Comparison of ENCODE assay signal across 15 mouse cellular contexts in genomic region chr2:3579316-3579902, GRCm38 (mm10). TPM values are rescaled to one million over a fixed set of nuclear protein-coding genes. Genes with fewer than 3 reads are reported as not detected.
DNase-seq lines count a peak whose midpoint lies in the region; ATAC-seq and TF ChIP-seq lines count a peak whose summit lies in the region.
"Had no signal": no experiment of that assay in that cellular context is flagged by ENCODE, and none has a peak within 500 bp of the region (broad histone marks: within the 10 kb centered on the region; RNA-seq: fewer than 3 reads in every experiment).

No protein-coding gene starts in this region.

- H3K9me3 ChIP-seq in heart, postnatal 0 days (replicated peaks; ENCODE audit: control insufficient read depth, low read length) = no peaks in the 10 kb centered on the region
- H3K9me3 ChIP-seq in neural tube, embryonic 11.5 days (ENCODE audit: control insufficient read depth, low read length) = no peaks in the 10 kb centered on the region
- H3K9me3 ChIP-seq: embryonic facial prominence, embryonic 12.5 days; forebrain, embryonic 13.5 days; liver, embryonic 12.5 days; midbrain, embryonic 12.5 days had no signal

- TF ChIP-seq EP300 in heart, postnatal 0 days (IDR thresholded peaks at IDR 0.05; ENCODE audit: low read depth) = no peak

- H3K36me3 ChIP-seq in heart, postnatal 0 days (replicated peaks; ENCODE audit: control insufficient read depth, insufficient read depth, low read length) = no peaks in the 10 kb centered on the region
- H3K36me3 ChIP-seq in neural tube, embryonic 11.5 days (ENCODE audit: control insufficient read depth, insufficient read depth, low read length) = no peaks in the 10 kb centered on the region
- H3K36me3 ChIP-seq: embryonic facial prominence, embryonic 12.5 days; liver, embryonic 12.5 days; midbrain, embryonic 12.5 days had no signal

- H3K4me1 ChIP-seq in heart, postnatal 0 days (ENCODE audit: control insufficient read depth, insufficient read depth) = no peaks in the 10 kb centered on the region
- no peaks in the 10 kb centered on the region for H3K4me1 ChIP-seq in neural tube, embryonic 11.5 days (ENCODE audit: control insufficient read depth, insufficient read depth, low read length)
- H3K4me1 ChIP-seq: embryonic facial prominence, embryonic 12.5 days; forebrain, embryonic 13.5 days; liver, embryonic 12.5 days; midbrain, embryonic 12.5 days had no signal

- no peak for ATAC-seq in heart, postnatal 0 days (ENCODE audit: insufficient read depth, low read depth)
- ATAC-seq in neural tube, embryonic 11.5 days (ENCODE audit: insufficient read depth, low FRiP score, low TSS enrichment) = no peak
- ATAC-seq: forebrain, embryonic 13.5 days; liver, embryonic 12.5 days; lung, postnatal 0 days had no signal

- no peak overlapping the region for H3K4me2 ChIP-seq in heart, postnatal 0 days (ENCODE audit: low read depth, low read length)
- H3K4me2 ChIP-seq in neural tube, embryonic 11.5 days (ENCODE audit: low read depth) = no peak overlapping the region
- H3K4me2 ChIP-seq: embryonic facial prominence, embryonic 12.5 days; forebrain, embryonic 13.5 days; liver, embryonic 12.5 days; midbrain, embryonic 12.5 days had no signal

- H3K4me3 ChIP-seq in heart, postnatal 0 days (ENCODE audit: low read depth, low read length) = no peak overlapping the region
- H3K4me3 ChIP-seq in neural tube, embryonic 11.5 days (ENCODE audit: low read depth, low read length) = no peak overlapping the region
- H3K4me3 ChIP-seq: embryonic facial prominence, embryonic 12.5 days; forebrain, embryonic 13.5 days; liver, embryonic 12.5 days; midbrain, embryonic 12.5 days had no signal

- DNase-seq in heart, postnatal 0 days (ENCODE audit: low spot score) = peak; percentile 50
- no peak for DNase-seq in heart, adult 8-10 months (ENCODE audit: low spot score)
- DNase-seq in neural tube, embryonic 11.5 days (ENCODE audit: low spot score) = peak; percentile 14
- DNase-seq in neural tube, embryonic 10.5 days (ENCODE audit: extremely low spot score, low spot score) = no peak
- peak; percentile 18 for DNase-seq in kidney, postnatal 14 days
- DNase-seq in layer of hippocampus, adult 11-12 months (ENCODE audit: low spot score) = no peak
- no peak for DNase-seq in adrenal gland, adult 18-20 months (ENCODE audit: low spot score in 2 of 2)
- DNase-seq: cerebellum, adult 9-10 months; right cerebral cortex, postnatal 14 days; thymus, adult 2 months had no signal

- H3K27ac ChIP-seq in heart, postnatal 0 days (ENCODE audit: low read depth) = no peak overlapping the region
- no peak overlapping the region for H3K27ac ChIP-seq in neural tube, embryonic 11.5 days (ENCODE audit: low read depth, low read length)
- H3K27ac ChIP-seq: embryonic facial prominence, embryonic 12.5 days; forebrain, embryonic 13.5 days; liver, embryonic 12.5 days; midbrain, embryonic 12.5 days had no signal

- H3K27me3 ChIP-seq in heart, postnatal 0 days (ENCODE audit: control insufficient read depth, insufficient read depth, low read length) = no peaks in the 10 kb centered on the region
- no peaks in the 10 kb centered on the region for H3K27me3 ChIP-seq in neural tube, embryonic 11.5 days (ENCODE audit: control insufficient read depth, insufficient read depth, low read length)
- H3K27me3 ChIP-seq: embryonic facial prominence, embryonic 12.5 days; forebrain, embryonic 13.5 days; liver, embryonic 12.5 days; midbrain, embryonic 12.5 days had no signal

- no peak for TF ChIP-seq CTCF in heart, postnatal 0 days (IDR thresholded peaks at IDR 0.05; ENCODE audit: low read depth)

- WGBS in heart, postnatal 0 days = 44% methylated on average over 2 of the region's 2 CpGs
- WGBS in neural tube, embryonic 11.5 days = 76% methylated on average over 2 of the region's 2 CpGs

- H3K9ac ChIP-seq in heart, postnatal 0 days (replicated peaks; ENCODE audit: low read depth, low read length) = no peak overlapping the region
- no peak overlapping the region for H3K9ac ChIP-seq in neural tube, embryonic 11.5 days (ENCODE audit: low read length)
- H3K9ac ChIP-seq: embryonic facial prominence, embryonic 12.5 days; forebrain, embryonic 13.5 days; liver, embryonic 12.5 days; midbrain, embryonic 12.5 days had no signal

RNA-seq across cellular contexts. Expression of gene Fam107b, which starts 9.1 kb away (rescaled TPM):
- 18.5 and 36.5 TPM in 2 replicates for total RNA-seq in heart, postnatal 0 days (2014; rRNA removed; ENCODE audit: low replicate concordance)
- polyA plus RNA-seq in heart, postnatal 0 days (2015; fragmentation: Nextera tagmentation; extraction: Ambion mirVana) = 9.2 and 9.6 TPM in 2 replicates
- total RNA-seq in heart, adult 8-10 months (2022) = 1 to 10 TPM; 3.8 to 4.6 (median 4.1) TPM
- polyA plus RNA-seq in neural tube, embryonic 11.5 days (2014; fragmentation: Nextera tagmentation; extraction: Ambion mirVana) = 64.4 TPM in 2 replicates
- total RNA-seq in adrenal gland, adult 18-20 months (2021) = 10 to 100 TPM; 11.2 to 19.0 TPM

Comparison
In these comparisons a context has a peak if more than half of its experiments do, and no peak if none do; other contexts are left out.
1. DNase-seq: peak in heart, postnatal 0 days (single experiment), neural tube, embryonic 11.5 days (single experiment) and kidney, postnatal 14 days (single experiment); none in heart, adult 8-10 months (single experiment), neural tube, embryonic 10.5 days (single experiment), layer of hippocampus, adult 11-12 months (single experiment) and adrenal gland, adult 18-20 months (0 of 2).